Comparison of ENCODE assay signal across 8 mouse cellular contexts in the genomic region with DNA sequence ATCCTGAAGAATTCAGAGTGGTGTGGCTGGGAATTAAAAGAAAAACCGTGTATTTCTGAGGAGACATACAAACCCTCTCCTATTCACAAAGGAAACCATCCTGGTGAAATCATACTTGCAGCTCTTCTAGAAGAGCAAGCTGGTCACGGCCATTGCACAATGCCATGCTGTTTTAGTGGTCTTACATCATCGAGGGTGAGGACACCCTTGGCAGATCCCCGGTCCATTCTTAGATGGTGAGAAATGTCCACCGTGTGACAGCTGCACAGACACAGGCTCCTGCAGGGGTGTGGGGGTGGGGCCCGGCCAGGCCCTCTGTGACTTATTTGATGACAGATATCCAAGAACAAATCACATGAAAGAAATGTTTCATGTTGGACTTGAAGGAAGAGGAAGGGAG. TPM values are rescaled to one million over a fixed set of nuclear protein-coding genes. Genes with fewer than 3 reads are reported as not detected.
DNase-seq lines count a peak whose midpoint lies in the region.

No protein-coding gene starts in this region.

- DNase-seq in adrenal gland, adult (ENCODE audit: inconsistent age in 2 of 2, low spot score in 1 of 2): peak; percentile 73 to 78
- DNase-seq in adrenal gland, postnatal 25 days: no peak
- DNase-seq in retina, postnatal 1 day: peak; percentile 50
- no peak for DNase-seq in retina, embryonic 14.5 days (ENCODE audit: low spot score)
- DNase-seq in heart, postnatal 4 days: peak; percentile 59
- DNase-seq in urinary bladder, postnatal 25 days (ENCODE audit: low spot score): no peak
- no peak for DNase-seq in embryo, embryonic 10.5 days (ENCODE audit: low spot score)
- no peak for DNase-seq in testis, postnatal 10 days (ENCODE audit: low spot score)

RNA-seq across cellular contexts. Expression of a gene that starts 8.9 kb away (rescaled TPM):
- 1.1 and 2.1 TPM in 2 replicates for total RNA-seq in adrenal gland, postnatal 25 days (2021)
- under 1 TPM in 1 of 2 experiments, not detected in 1; 0.05 TPM for total RNA-seq in heart, postnatal 4 days (2021)

RNA-seq across cellular contexts. Expression of a gene that starts 14.5 kb away (rescaled TPM):
- total RNA-seq in adrenal gland, postnatal 25 days (2021): 4.3 and 5.4 TPM in 2 replicates
- total RNA-seq in heart, postnatal 4 days (2021): not detected

RNA-seq across cellular contexts. Expression of a gene that starts 18.5 kb away (rescaled TPM):
- total RNA-seq in adrenal gland, postnatal 25 days (2021): 19.7 and 26.0 TPM in 2 replicates
- 10 to 100 TPM; 22.0 to 24.5 TPM for total RNA-seq in heart, postnatal 4 days (2021)

RNA-seq across cellular contexts. Expression of a gene that starts 29.5 kb away (rescaled TPM):
- 26.9 and 36.1 TPM in 2 replicates for total RNA-seq in adrenal gland, postnatal 25 days (2021)
- total RNA-seq in heart, postnatal 4 days (2021): 1 to 10 TPM; 6.3 to 7.3 TPM

RNA-seq across cellular contexts. Expression of a gene that starts 50.1 kb away (rescaled TPM):
- total RNA-seq in adrenal gland, postnatal 25 days (2021): 242 and 255 TPM in 2 replicates
- total RNA-seq in heart, postnatal 4 days (2021): 100 to 1,000 TPM; 309 to 310 TPM

Comparison
In these comparisons a context has a peak if more than half of its experiments do, and no peak if none do; other contexts are left out.
1. DNase-seq: peak in adrenal gland, adult (2 of 2), retina, postnatal 1 day (single experiment) and heart, postnatal 4 days (single experiment); none in adrenal gland, postnatal 25 days (single experiment), retina, embryonic 14.5 days (single experiment), urinary bladder, postnatal 25 days (single experiment), embryo, embryonic 10.5 days (single experiment) and testis, postnatal 10 days (single experiment).